In the genomic region with DNA sequence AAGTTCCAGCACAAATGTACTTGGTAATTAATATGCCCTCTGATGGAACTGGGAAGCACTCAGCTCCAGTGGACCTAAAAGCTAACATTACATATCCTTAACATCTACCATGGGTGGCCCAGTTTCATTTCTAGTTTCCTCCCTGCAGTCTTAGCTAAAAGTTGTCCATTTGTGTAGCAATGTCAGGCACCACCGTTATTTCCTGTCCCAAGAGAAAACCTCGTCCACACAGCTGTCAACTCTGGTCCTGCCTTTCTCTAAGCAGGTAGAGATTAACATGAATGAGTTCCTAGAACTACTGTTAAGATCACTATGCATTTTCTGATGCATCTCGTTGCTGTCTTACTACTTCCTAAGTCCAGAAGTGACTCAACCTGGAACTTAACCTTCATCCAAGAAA, we compare ENCODE assay signal across 9 mouse cellular contexts. TPM values are rescaled to one million over a fixed set of nuclear protein-coding genes. Genes with fewer than 3 reads are reported as not detected.
DNase-seq lines count a peak whose midpoint lies in the region; ATAC-seq and TF ChIP-seq lines count a peak whose summit lies in the region.
"Had no signal": no experiment of that assay in that cellular context is flagged by ENCODE, and none has a peak within 500 bp of the region (broad histone marks: within the 10 kb centered on the region; RNA-seq: fewer than 3 reads in every experiment).

No protein-coding gene starts in this region.

- H3K27ac ChIP-seq in kidney, postnatal 0 days = no peak overlapping the region
- 0 out of 2 replicates have a peak overlapping the region, but pooled peaks have one; percentile 99 for H3K27ac ChIP-seq in forebrain, embryonic 10.5 days
- no peak overlapping the region for H3K27ac ChIP-seq in limb, embryonic 14.5 days (replicated peaks; ENCODE audit: low read depth, low read length)
- H3K27ac ChIP-seq in small intestine, adult 2 months (ENCODE audit: insufficient read depth, low read depth, low read length) = peak overlapping the region; percentile 99

- no peak overlapping the region for H3K4me3 ChIP-seq in kidney, postnatal 0 days (replicated peaks; ENCODE audit: low read depth, low read length)
- H3K4me3 ChIP-seq in forebrain, embryonic 10.5 days = peak overlapping the region; percentile 84
- H3K4me3 ChIP-seq in limb, embryonic 14.5 days (replicated peaks; ENCODE audit: low read length) = peak overlapping the region; percentile 80
- H3K4me3 ChIP-seq in small intestine, adult 2 months (ENCODE audit: low read depth, low read length) = no peak overlapping the region; the same call in 1 of the 2 replicates

- no peak for ATAC-seq in kidney, postnatal 0 days (replicated peaks; ENCODE audit: low FRiP score, low read depth)
- no peak for ATAC-seq in limb, embryonic 14.5 days (ENCODE audit: low FRiP score, low read depth)
- ATAC-seq in cerebellum, adult (ENCODE audit: insufficient number of reproducible peaks, low FRiP score, low TSS enrichment) = no peak
- ATAC-seq: activated CD4-positive, CD25-positive, alpha-beta regulatory T cell, adult 4 months had no signal

- peak overlapping the region; percentile 83 for H3K4me2 ChIP-seq in kidney, postnatal 0 days (ENCODE audit: low read length)
- peak overlapping the region; percentile 58 for H3K4me2 ChIP-seq in limb, embryonic 14.5 days (replicated peaks; ENCODE audit: low read depth, low read length, severe bottlenecking)

- TF ChIP-seq CTCF in kidney, postnatal 0 days (IDR thresholded peaks at IDR 0.05; ENCODE audit: low read depth) = no peak
- no peak for TF ChIP-seq CTCF in small intestine, adult 2 months (IDR thresholded peaks at IDR 0.05; ENCODE audit: extremely low read depth, insufficient read length, insufficient replicate concordance, low read depth, low read length)

- TF ChIP-seq POLR2A in limb, embryonic 14.5 days (IDR thresholded peaks at IDR 0.05; ENCODE audit: borderline replicate concordance, extremely low read depth, insufficient read depth, insufficient read length) = no peak
- TF ChIP-seq POLR2A in small intestine, adult 2 months (IDR thresholded peaks at IDR 0.05; ENCODE audit: low read depth, low read length) = no peak

- WGBS in kidney, postnatal 0 days = 57% methylated on average over 3 of the region's 3 CpGs
- 84% methylated on average over 3 of the region's 3 CpGs for WGBS in forebrain, embryonic 10.5 days
- 70% methylated on average over 3 of the region's 3 CpGs for WGBS in limb, embryonic 14.5 days
- WGBS in small intestine, adult 2 months = 10% methylated on average over 3 of the region's 3 CpGs

- H3K9ac ChIP-seq in kidney, postnatal 0 days (ENCODE audit: low read depth, low read length) = no peak overlapping the region
- H3K9ac ChIP-seq in limb, embryonic 14.5 days (ENCODE audit: low read depth, low read length, severe bottlenecking) = no peak overlapping the region

- H3K4me1 ChIP-seq in kidney, postnatal 0 days (replicated peaks; ENCODE audit: insufficient read depth, low read length) = peaks cover 7% of the 10 kb centered on the region; the same call in 1 of the 2 replicates
- H3K4me1 ChIP-seq in forebrain, embryonic 10.5 days = peaks cover 12% of the 10 kb centered on the region
- H3K4me1 ChIP-seq in limb, embryonic 14.5 days (ENCODE audit: control insufficient read depth, insufficient read depth, low read length) = peaks cover 7% of the 10 kb centered on the region
- H3K4me1 ChIP-seq in small intestine, adult 2 months (ENCODE audit: control insufficient read depth, insufficient read depth, insufficient read length, low read length) = peaks cover 18% of the 10 kb centered on the region; the same call in 1 of the 2 replicates

- H3K27me3 ChIP-seq in kidney, postnatal 0 days (ENCODE audit: insufficient read depth, low read length) = no peaks in the 10 kb centered on the region
- H3K27me3 ChIP-seq in forebrain, embryonic 10.5 days (ENCODE audit: poor library complexity, severe bottlenecking) = no peaks in the 10 kb centered on the region
- H3K27me3 ChIP-seq in limb, embryonic 14.5 days (ENCODE audit: control insufficient read depth, insufficient read depth, low read length) = no peaks in the 10 kb centered on the region
- H3K27me3 ChIP-seq in small intestine, adult 2 months (ENCODE audit: control insufficient read depth, insufficient read depth, low read length) = no peaks in the 10 kb centered on the region

- no peak for DNase-seq in kidney, postnatal 0 days (ENCODE audit: low spot score)
- no peak for DNase-seq in kidney, postnatal 36 days
- DNase-seq in forebrain, embryonic 10.5 days (ENCODE audit: extremely low spot score, low spot score) = no peak
- DNase-seq in limb, embryonic 14.5 days (ENCODE audit: low spot score) = no peak
- no peak for DNase-seq in layer of hippocampus, postnatal 36 days
- DNase-seq in thymus, postnatal 4 days = no peak

- no peaks in the 10 kb centered on the region for H3K9me3 ChIP-seq in kidney, postnatal 0 days (replicated peaks; ENCODE audit: low read length)
- H3K9me3 ChIP-seq in forebrain, embryonic 10.5 days = no peaks in the 10 kb centered on the region
- no peaks in the 10 kb centered on the region for H3K9me3 ChIP-seq in limb, embryonic 14.5 days (ENCODE audit: control insufficient read depth, low read length)

- H3K36me3 ChIP-seq in kidney, postnatal 0 days (ENCODE audit: insufficient read depth, low read length) = peaks cover 13% of the 10 kb centered on the region
- H3K36me3 ChIP-seq in forebrain, embryonic 10.5 days (replicated peaks) = peaks cover 26% of the 10 kb centered on the region
- peaks cover 20% of the 10 kb centered on the region for H3K36me3 ChIP-seq in limb, embryonic 14.5 days (ENCODE audit: control insufficient read depth, insufficient read depth, low read length)
- peaks cover 19% of the 10 kb centered on the region for H3K36me3 ChIP-seq in small intestine, adult 2 months (ENCODE audit: control insufficient read depth, insufficient read depth, low read length)

RNA-seq across cellular contexts. Expression of a gene that starts 1.6 kb away (rescaled TPM):
- 118 and 125 TPM in 2 replicates for polyA plus RNA-seq in kidney, postnatal 0 days (2015; fragmentation: Nextera tagmentation; extraction: Ambion mirVana)
- 180 and 184 TPM in 2 replicates for polyA plus RNA-seq in forebrain, embryonic 10.5 days (2016; fragmentation: Nextera tagmentation; extraction: Ambion mirVana)
- 116 and 138 TPM in 2 replicates for polyA plus RNA-seq in limb, embryonic 14.5 days (2012; rRNA removed)
- 154 and 156 TPM in 2 replicates for polyA plus RNA-seq in limb, embryonic 14.5 days (2014; fragmentation: Nextera tagmentation; extraction: Ambion mirVana)
- 199 and 444 TPM in 2 replicates for polyA plus RNA-seq in small intestine, adult 2 months (2012; rRNA removed)
- total RNA-seq in layer of hippocampus, postnatal 36 days (2021) = 10 to 100 TPM; 59.5 to 59.7 TPM

Comparison
In these comparisons a context has a peak if more than half of its experiments do, and no peak if none do; other contexts are left out.
1. H3K27ac ChIP-seq: peak in forebrain, embryonic 10.5 days (single experiment) and small intestine, adult 2 months (single experiment); none in kidney, postnatal 0 days (single experiment) and limb, embryonic 14.5 days (single experiment).
2. H3K4me3 ChIP-seq: peak in forebrain, embryonic 10.5 days (single experiment) and limb, embryonic 14.5 days (single experiment); none in kidney, postnatal 0 days (single experiment) and small intestine, adult 2 months (single experiment).